Mouse (Mus musculus) ES-E14 (cell line): Measurements from ENCODE around the gene Mtfmt. TPM values are rescaled to one million over a fixed set of nuclear protein-coding genes. Genes with fewer than 3 reads are reported as not detected.
A peak's percentile ranks its signal among the peaks of the same experiment; 100 is the strongest.

ENCODE experiments used
- DNase-seq: peaks from one replicate; pipeline ENCODE4 v3.0.0-alpha.2; 2013; ENCODE audit warnings: low read depth, low spot score
- H3K27ac ChIP-seq: 2 replicates; pipeline ENCODE4 v1.5.1; 2012; ENCODE audit warnings: low read depth, mild to moderate bottlenecking, low read length, moderate library complexity, mixed read lengths; ENCODE audit not compliant: poor library complexity, insufficient read depth, severe bottlenecking
- H3K36me3 ChIP-seq: 2 replicates; pipeline ENCODE4 v1.6.1; 2012; ENCODE audit warnings: mild to moderate bottlenecking, low read length, moderate library complexity, mixed read lengths; ENCODE audit not compliant: control insufficient read depth, poor library complexity, insufficient read depth, severe bottlenecking
- H3K4me1 ChIP-seq, 2 experiments: fragments of 150-350 bp in 1 of 2; sonication (generic) in 1 of 2; 2 replicates each; pipeline ENCODE4 v1.6.1; 2012; ENCODE audit warnings: low read length in 2 of 2, mild to moderate bottlenecking in 1 of 2, mixed read lengths in 1 of 2; ENCODE audit not compliant: control insufficient read depth in 2 of 2, insufficient read depth in 2 of 2, poor library complexity in 1 of 2
- H3K4me3 ChIP-seq, 2 experiments: fragments of 150-350 bp in 1 of 2; sonication (generic) in 1 of 2; 2 replicates each; pipeline ENCODE4 v1.5.1; 2012; ENCODE audit warnings: low read length in 2 of 2, low read depth in 1 of 2, mild to moderate bottlenecking in 1 of 2, mixed read lengths in 1 of 2; ENCODE audit not compliant: insufficient read depth in 1 of 2, poor library complexity in 1 of 2, severe bottlenecking in 1 of 2
- H3K9ac ChIP-seq: 2 replicates; pipeline ENCODE4 v1.6.1; 2012; ENCODE audit warnings: low read depth, mild to moderate bottlenecking, low read length, mixed read lengths; ENCODE audit not compliant: poor library complexity, insufficient read depth, severe bottlenecking
- H3K9me3 ChIP-seq: fragments of 150-350 bp; sonication (generic); 2 replicates; pipeline ENCODE4 v1.6.1; 2012; ENCODE audit warnings: low read depth, mild to moderate bottlenecking, low read length; ENCODE audit not compliant: control insufficient read depth, insufficient read depth
- CHD2 ChIP-seq: IDR thresholded peaks from 2 replicates; pipeline ENCODE4 v1.6.1; 2014; ENCODE audit warnings: mild to moderate bottlenecking, low read depth, low read length, inconsistent platforms
- HCFC1 ChIP-seq: IDR thresholded peaks from 2 replicates; pipeline ENCODE4 v1.6.1; 2012; ENCODE audit warnings: low read length, inconsistent platforms, borderline replicate concordance; ENCODE audit not compliant: insufficient read depth
- MAFK ChIP-seq: IDR thresholded peaks from 2 replicates; pipeline ENCODE4 v1.6.1; 2014; ENCODE audit warnings: mild to moderate bottlenecking, low read depth, low read length, inconsistent platforms; ENCODE audit not compliant: insufficient read depth
- ZC3H11A ChIP-seq: IDR thresholded peaks from 2 replicates; pipeline ENCODE4 v1.6.1; 2012; ENCODE audit warnings: low read depth, mild to moderate bottlenecking, inconsistent platforms, low read length, borderline replicate concordance
- ZNF384 ChIP-seq: IDR thresholded peaks from 2 replicates; pipeline ENCODE4 v1.6.1; 2012; ENCODE audit warnings: low read depth, low read length, inconsistent platforms
- in situ Hi-C, 2 experiments: fragments of 600-800 bp; cut with MboI; formaldehyde crosslinking; loops; one replicate each; pipeline ENCODE4 v1.15.1; 2025; ENCODE audit warnings: low sequenced_read_pairs in 2 of 2, inconsistent platforms in 1 of 2; ENCODE audit not compliant: unreplicated experiment in 2 of 2
- total RNA-seq: library from RNA; depleted of rRNA; stranded (reverse); fragments of 300-350 nt; gene quantifications from 2 replicates; pipeline ENCODE4 v1.2.3, GENCODE M21; 2012; rRNA removed

Mtfmt gene
- total RNA-seq, result 9.1 and 9.6 TPM in 2 replicates

GRCm38 (mm10) chr9:65435671-65436301 lies at the start of gene Mtfmt:
TSS of gene Mtfmt (plus strand) at chr9:65435782.
- Histone ChIP-seq H3K36me3 (no peaks in the 10 kb centered on the region), H3K4me3 (peak within 1 kb of the TSS; percentile 83 to 84), H3K4me1 (peaks cover 0 to 4% of the 10 kb centered on the region in 2 experiments; a peak in 1 of 4 replicates), H3K27ac (no peak within 1 kb of the TSS), H3K9me3 (no peaks in the 10 kb centered on the region), H3K9ac (peak within 1 kb of the TSS; percentile 80)
- peak; percentile 92 for DNase-seq
- TF ChIP-seq MAFK, result no peak
- no peak for TF ChIP-seq ZNF384
- TF ChIP-seq HCFC1, result no peak
- no peak for TF ChIP-seq CHD2
- TF ChIP-seq ZC3H11A, result no peak
- in situ Hi-C loops, result no loop called here

GRCm38 (mm10) chr9:65386373-65387140 lies 49.0 kb upstream of the Mtfmt start:
- no peak for TF ChIP-seq HCFC1
- TF ChIP-seq ZC3H11A, result no peak
- no peak for TF ChIP-seq CHD2
- no peak for TF ChIP-seq ZNF384
- no peak for TF ChIP-seq MAFK
- Histone ChIP-seq H3K27ac (no peak overlapping the region), H3K36me3 (no peaks in the 10 kb centered on the region), H3K9me3 (no peaks in the 10 kb centered on the region), H3K4me1 (peaks cover 0 to 3% of the 10 kb centered on the region in 2 experiments; a peak in 1 of 4 replicates), H3K9ac (no peak overlapping the region), H3K4me3 (no peak overlapping the region)
- no peak for DNase-seq
- in situ Hi-C loops, result no loop called here

- in situ Hi-C loops, result no loop called here
- no peak for DNase-seq
Measured at GRCm38 (mm10) chr9:65390752-65391612, 44.6 kb upstream of the Mtfmt start.

GRCm38 (mm10) chr9:65391613-65391964 lies 44.0 kb upstream of the Mtfmt start, which contains the start of gene Kbtbd13:
TSS of gene Kbtbd13 (minus strand) at chr9:65391652.
- Histone ChIP-seq H3K36me3 (no peaks in the 10 kb centered on the region), H3K9me3 (no peaks in the 10 kb centered on the region), H3K9ac (peak within 1 kb of the TSS; percentile 20), H3K27ac (no peak within 1 kb of the TSS), H3K4me3 (peak within 1 kb of the TSS; percentile 58 to 61), H3K4me1 (peaks cover 0 to 3% of the 10 kb centered on the region in 2 experiments; a peak in 1 of 4 replicates)
- TF ChIP-seq HCFC1 (no peak), MAFK (no peak), ZNF384 (no peak), CHD2 (no peak), ZC3H11A (no peak)
- in situ Hi-C loops, result no loop called here
- DNase-seq, result no peak

More at GRCm38 (mm10) chr9:65390752-65391612, 44.6 kb upstream of the Mtfmt start:
- no peaks in the 10 kb centered on the region for H3K36me3 ChIP-seq
- H3K4me1 ChIP-seq, result peaks cover 0 to 3% of the 10 kb centered on the region in 2 experiments; a peak in 1 of 4 replicates
- peak overlapping the region; percentile 20 for H3K9ac ChIP-seq
- H3K27ac ChIP-seq, result no peak overlapping the region
- TF ChIP-seq MAFK (no peak), CHD2 (no peak), ZNF384 (no peak), HCFC1 (no peak), ZC3H11A (no peak)
- no peaks in the 10 kb centered on the region for H3K9me3 ChIP-seq
- H3K4me3 ChIP-seq, result peak overlapping the region; percentile 58 to 61
